Mouse (Mus musculus) embryonic facial prominence, embryonic 12.5 days (tissue): Measurements from ENCODE around the gene Mgp. TPM values are rescaled to one million over a fixed set of nuclear protein-coding genes. Genes with fewer than 3 reads are reported as not detected.
A peak's percentile ranks its signal among the peaks of the same experiment; 100 is the strongest.

ENCODE experiments used
- ATAC-seq: fragments of 200-750 bp; cut with Nextera tagmentation; 2 replicates; pipeline ENCODE4 v1.8.0; 2017; ENCODE audit not compliant: insufficient number of reproducible peaks, insufficient read depth, low FRiP score, low TSS enrichment
- H3K27ac ChIP-seq: fragments of 300-500 bp; sonication (generic); 2 replicates; pipeline ENCODE4 v1.5.1; 2016; ENCODE audit warnings: mild to moderate bottlenecking
- H3K27me3 ChIP-seq: fragments of 300-500 bp; sonication (generic); 2 replicates; pipeline ENCODE4 v1.6.1; 2016; ENCODE audit warnings: mild to moderate bottlenecking, moderate library complexity
- H3K36me3 ChIP-seq: fragments of 300-500 bp; sonication (generic); 2 replicates; pipeline ENCODE4 v1.6.1; 2016; ENCODE audit warnings: mild to moderate bottlenecking
- H3K4me1 ChIP-seq: fragments of 300-500 bp; sonication (generic); 2 replicates; pipeline ENCODE4 v1.6.1; 2016
- H3K4me2 ChIP-seq: fragments of 300-500 bp; sonication (generic); replicated peaks from 2 replicates; pipeline ENCODE4 v1.6.1; 2016; ENCODE audit warnings: mild to moderate bottlenecking, moderate library complexity
- H3K4me3 ChIP-seq: fragments of 300-500 bp; sonication (generic); 2 replicates; pipeline ENCODE4 v1.5.1; 2016; ENCODE audit warnings: mild to moderate bottlenecking
- H3K9ac ChIP-seq: fragments of 300-500 bp; sonication (generic); 2 replicates; pipeline ENCODE4 v1.6.1; 2016; ENCODE audit warnings: mild to moderate bottlenecking, moderate library complexity
- H3K9me3 ChIP-seq: fragments of 300-500 bp; sonication (generic); 2 replicates; pipeline ENCODE4 v1.6.1; 2016; ENCODE audit warnings: mild to moderate bottlenecking, moderate library complexity
- WGBS: fragments of 180-500 bp; shearing (Covaris S2); methylation state at CpG from one replicate; pipeline ENCODE4 v1.1.7; 2016; 5-methylcytosine and 5-hydroxymethylcytosine counted together
- polyA plus RNA-seq: library from polyadenylated mRNA; unstranded; fragments of >200 nt; fragmentation: Nextera tagmentation; extraction: Ambion mirVana; gene quantifications from 2 replicates; pipeline ENCODE4 v1.2.1, GENCODE M21; 2016

Gene Mgp
- polyA plus RNA-seq, 1 experiment from 2014 or later: 42.9 TPM

- Histone ChIP-seq H3K36me3 (no peaks in the 10 kb centered on the region), H3K4me2 (no peak overlapping the region), H3K27ac (no peak overlapping the region), H3K4me1 (peaks cover 8% of the 10 kb centered on the region), H3K4me3 (no peak overlapping the region), H3K9me3 (no peaks in the 10 kb centered on the region), H3K27me3 (no peaks in the 10 kb centered on the region), H3K9ac (no peak overlapping the region)
- no peak for ATAC-seq
- WGBS: 89% methylated on average over 8 of the region's 8 CpGs
These were observed 27.2 kb downstream of the Mgp start for GRCm38 (mm10) chr6:136848399-136848798.

- H3K4me2 ChIP-seq: no peak overlapping the region
- no peak overlapping the region for H3K4me3 ChIP-seq
- no peaks in the 10 kb centered on the region for H3K36me3 ChIP-seq
- no peak overlapping the region for H3K9ac ChIP-seq
- ATAC-seq: no peak
- H3K9me3 ChIP-seq: no peaks in the 10 kb centered on the region
- WGBS: 39% methylated on average over 2 of the region's 2 CpGs
- no peak overlapping the region for H3K27ac ChIP-seq
- no peaks in the 10 kb centered on the region for H3K27me3 ChIP-seq
- H3K4me1 ChIP-seq: peaks cover 4% of the 10 kb centered on the region
These were observed 27.8 kb downstream of the Mgp start for GRCm38 (mm10) chr6:136847790-136848189.

- Histone ChIP-seq H3K9me3 (no peaks in the 10 kb centered on the region), H3K27ac (no peak overlapping the region), H3K27me3 (no peaks in the 10 kb centered on the region), H3K4me3 (no peak overlapping the region), H3K36me3 (no peaks in the 10 kb centered on the region), H3K4me2 (no peak overlapping the region), H3K4me1 (no peaks in the 10 kb centered on the region), H3K9ac (no peak overlapping the region)
- no peak for ATAC-seq
- 97% methylated on average over 3 of the region's 3 CpGs for WGBS
These were observed 28.4 kb downstream of the Mgp start for GRCm38 (mm10) chr6:136847267-136847666.

- no peak for ATAC-seq
- Histone ChIP-seq H3K9ac (no peak overlapping the region), H3K27me3 (no peaks in the 10 kb centered on the region), H3K27ac (no peak overlapping the region), H3K36me3 (no peaks in the 10 kb centered on the region), H3K4me1 (no peaks in the 10 kb centered on the region), H3K9me3 (no peaks in the 10 kb centered on the region), H3K4me2 (no peak overlapping the region), H3K4me3 (no peak overlapping the region)
- 60% methylated on average over 5 of the region's 5 CpGs for WGBS
These were observed 29.7 kb downstream of the Mgp start for GRCm38 (mm10) chr6:136845706-136846480.

DNA sequence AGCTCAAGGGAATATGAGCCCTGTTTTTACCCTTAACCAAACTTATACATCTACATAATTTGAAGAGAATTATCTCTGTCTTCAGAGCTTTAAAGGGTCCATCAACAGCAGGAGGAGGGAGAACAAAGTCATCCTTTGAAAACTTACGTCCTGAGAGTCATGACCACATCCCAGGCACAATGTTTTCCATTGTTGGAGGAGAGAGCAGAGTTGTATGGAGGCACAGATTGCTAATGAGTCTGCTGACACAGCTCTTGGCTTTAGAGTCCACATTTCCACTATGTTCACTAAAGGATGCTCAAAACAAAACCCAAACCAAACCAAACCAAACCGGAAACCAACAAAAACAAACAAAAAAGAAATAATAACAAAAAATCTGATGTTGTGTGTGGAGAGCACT is 30.7 kb downstream of the Mgp start:
- Histone ChIP-seq H3K4me3 (no peak overlapping the region), H3K4me1 (no peaks in the 10 kb centered on the region), H3K4me2 (no peak overlapping the region), H3K27me3 (no peaks in the 10 kb centered on the region), H3K27ac (no peak overlapping the region), H3K9me3 (no peaks in the 10 kb centered on the region), H3K36me3 (no peaks in the 10 kb centered on the region), H3K9ac (no peak overlapping the region)
- WGBS: 37% methylated on average over 2 of the region's 2 CpGs
- no peak for ATAC-seq

DNA sequence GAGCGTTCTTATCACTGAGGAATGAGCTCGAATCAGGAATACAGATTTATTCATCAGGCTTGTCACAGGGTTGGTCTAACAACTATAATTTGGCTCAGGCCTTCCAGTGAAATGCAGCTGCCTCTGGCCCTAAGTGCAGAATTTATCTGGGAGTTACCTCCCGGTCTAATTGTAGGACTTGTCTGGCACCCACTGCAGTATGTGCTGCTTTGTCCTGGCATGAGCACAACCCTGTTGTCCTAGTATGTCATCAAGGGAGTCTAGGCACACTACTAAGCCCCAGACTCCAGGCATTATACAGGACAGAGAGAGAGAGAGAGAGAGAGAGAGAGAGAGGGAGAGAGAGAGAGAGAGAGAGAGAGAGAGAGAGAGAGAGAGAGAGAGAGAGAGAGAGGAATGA is 38.3 kb downstream of the Mgp start:
- H3K9ac ChIP-seq: no peak overlapping the region
- 77% methylated on average over 3 of the region's 3 CpGs for WGBS
- no peak overlapping the region for H3K4me2 ChIP-seq
- no peaks in the 10 kb centered on the region for H3K9me3 ChIP-seq
- no peaks in the 10 kb centered on the region for H3K4me1 ChIP-seq
- no peak for ATAC-seq
- H3K27me3 ChIP-seq: no peaks in the 10 kb centered on the region
- H3K4me3 ChIP-seq: no peak overlapping the region
- no peaks in the 10 kb centered on the region for H3K36me3 ChIP-seq
- H3K27ac ChIP-seq: no peak overlapping the region

- Histone ChIP-seq H3K27ac (no peak within 1 kb of the TSS), H3K9me3 (no peaks in the 10 kb centered on the region), H3K4me1 (no peaks in the 10 kb centered on the region), H3K4me3 (no peak within 1 kb of the TSS), H3K4me2 (no peak within 1 kb of the TSS), H3K27me3 (no peaks in the 10 kb centered on the region), H3K9ac (no peak within 1 kb of the TSS), H3K36me3 (no peaks in the 10 kb centered on the region)
- no peak for ATAC-seq
- 43% methylated on average over 4 of the region's 4 CpGs for WGBS
These were observed 40.3 kb downstream of the Mgp start, which contains the start of gene Smco3 for GRCm38 (mm10) chr6:136835352-136835751. Gene Smco3, minus strand, starts transcription at chr6:136835452.

GRCm38 (mm10) chr6:136831712-136832111 is 43.9 kb downstream of the Mgp start:
- H3K9me3 ChIP-seq: no peaks in the 10 kb centered on the region
- WGBS: 67% methylated on average over 5 of the region's 5 CpGs
- H3K36me3 ChIP-seq: no peaks in the 10 kb centered on the region
- no peak for ATAC-seq
- H3K4me2 ChIP-seq: no peak overlapping the region
- no peaks in the 10 kb centered on the region for H3K27me3 ChIP-seq
- 0 out of 2 replicates have a peak, but pooled peaks cover 4% of the 10 kb centered on the region for H3K4me1 ChIP-seq
- H3K4me3 ChIP-seq: no peak overlapping the region
- no peak overlapping the region for H3K27ac ChIP-seq
- H3K9ac ChIP-seq: no peak overlapping the region

DNA sequence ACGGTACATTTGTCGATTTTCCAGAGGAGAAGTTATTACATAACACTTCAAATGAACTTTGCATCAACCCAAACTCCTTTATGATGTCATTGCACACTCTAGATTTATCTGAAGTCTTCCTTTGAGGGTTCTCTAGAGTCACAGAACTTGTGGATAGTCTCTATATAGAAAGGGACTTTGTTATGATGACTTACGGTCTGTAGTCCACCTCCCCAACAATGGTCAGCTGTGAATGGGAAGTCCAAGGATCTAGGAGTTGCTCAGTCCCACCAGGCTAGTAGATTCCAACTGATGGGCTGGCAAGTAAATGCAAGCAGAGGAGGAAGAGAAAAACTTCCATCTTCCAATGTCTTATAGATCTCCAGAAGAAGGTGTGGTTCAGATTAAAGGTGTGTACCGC is 46.9 kb downstream of the Mgp start:
- Histone ChIP-seq H3K36me3 (peaks cover 15% of the 10 kb centered on the region), H3K4me3 (peak overlapping the region; percentile 87), H3K9me3 (no peaks in the 10 kb centered on the region), H3K4me2 (peak overlapping the region; percentile 51), H3K27me3 (no peaks in the 10 kb centered on the region), H3K9ac (peak overlapping the region; percentile 38), H3K4me1 (peaks cover 7% of the 10 kb centered on the region; the same call in 1 of the 2 replicates), H3K27ac (peak overlapping the region; percentile 79)
- no peak for ATAC-seq
- 34% methylated on average over 4 of the region's 4 CpGs for WGBS

DNA sequence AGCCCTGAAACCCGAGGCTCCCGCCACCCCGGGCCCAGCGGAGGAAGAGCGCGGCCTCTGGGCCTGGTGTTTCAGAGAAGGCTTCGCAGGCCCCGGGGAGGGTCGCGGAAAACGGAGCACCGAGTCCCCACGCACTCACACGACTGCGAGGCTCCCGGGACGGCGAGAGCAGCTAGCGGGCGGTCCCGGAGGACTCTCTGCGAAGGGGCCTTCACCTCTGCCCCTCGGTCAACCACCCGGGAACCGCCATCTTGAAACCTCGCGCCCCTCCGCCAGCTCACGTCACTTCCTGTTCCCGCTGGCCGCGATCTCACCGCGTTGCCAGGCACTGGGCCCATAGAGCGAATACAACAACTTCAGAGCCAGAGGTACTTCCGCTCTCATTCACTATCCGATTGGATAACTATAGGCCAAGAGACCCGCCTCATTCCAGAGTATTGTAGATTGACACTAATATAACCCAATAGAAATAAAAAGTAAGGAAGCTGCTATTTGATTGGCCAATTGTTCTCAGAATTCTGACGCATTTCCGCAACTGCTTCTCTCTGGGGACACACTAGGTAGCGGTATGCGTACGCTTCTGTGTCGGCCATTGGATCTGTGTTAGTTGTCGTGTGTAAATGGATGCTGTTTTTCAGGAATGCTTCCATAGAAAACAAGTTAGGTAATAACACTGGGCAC is 47.6 kb downstream of the Mgp start, which contains the start of gene Wbp11:
Gene Wbp11 (minus strand): TSS at position 353 of the 681 bp plus-strand sequence.
- H3K4me3 ChIP-seq: peak within 1 kb of the TSS; percentile 87
- WGBS: under 1% methylated on average over 45 of the region's 45 CpGs

DNA sequence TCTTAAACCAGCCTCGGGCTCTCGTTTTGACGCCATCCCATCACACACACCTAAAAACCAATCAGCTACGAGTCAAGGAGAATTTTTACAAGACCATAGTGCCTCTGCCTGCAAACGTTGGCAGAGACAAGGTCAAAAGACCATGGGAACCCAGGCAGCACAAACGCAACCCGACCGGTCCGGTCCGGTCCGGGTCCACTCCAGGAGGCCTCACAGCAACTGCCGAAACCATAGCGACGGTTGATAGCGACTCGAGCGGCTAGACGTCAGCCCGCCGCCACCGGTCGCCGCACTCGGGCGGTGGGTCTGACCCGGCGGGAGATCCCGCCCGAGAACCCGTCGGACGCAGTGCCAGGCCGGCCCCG is 48.1 kb downstream of the Mgp start, which contains the start of gene BC049715:
Gene BC049715 (plus strand): TSS at position 111 of the 365 bp plus-strand sequence.
- under 1% methylated on average over 34 of the region's 34 CpGs for WGBS
- peaks cover 22% of the 10 kb centered on the region for H3K36me3 ChIP-seq
- H3K9ac ChIP-seq: peak within 1 kb of the TSS; percentile 96
- no peaks in the 10 kb centered on the region for H3K9me3 ChIP-seq
- H3K4me2 ChIP-seq: peak within 1 kb of the TSS; percentile 65
- H3K27me3 ChIP-seq: no peaks in the 10 kb centered on the region
- peaks cover 7% of the 10 kb centered on the region; the same call in 1 of the 2 replicates for H3K4me1 ChIP-seq
- peak within 1 kb of the TSS; percentile 79 for H3K27ac ChIP-seq
- ATAC-seq: no peak
- H3K4me3 ChIP-seq: peak within 1 kb of the TSS; percentile 87

More for the DNA sequence above, 47.6 kb downstream of the Mgp start, which contains the start of gene Wbp11:
- peak within 1 kb of the TSS; percentile 79 for H3K27ac ChIP-seq
- peak within 1 kb of the TSS; percentile 96 for H3K9ac ChIP-seq
- H3K27me3 ChIP-seq: no peaks in the 10 kb centered on the region
- ATAC-seq: peak; percentile 100
- H3K4me2 ChIP-seq: peak within 1 kb of the TSS; percentile 65
- no peaks in the 10 kb centered on the region for H3K9me3 ChIP-seq
- H3K4me1 ChIP-seq: peaks cover 7% of the 10 kb centered on the region; the same call in 1 of the 2 replicates
- H3K36me3 ChIP-seq: peaks cover 16% of the 10 kb centered on the region

DNA sequence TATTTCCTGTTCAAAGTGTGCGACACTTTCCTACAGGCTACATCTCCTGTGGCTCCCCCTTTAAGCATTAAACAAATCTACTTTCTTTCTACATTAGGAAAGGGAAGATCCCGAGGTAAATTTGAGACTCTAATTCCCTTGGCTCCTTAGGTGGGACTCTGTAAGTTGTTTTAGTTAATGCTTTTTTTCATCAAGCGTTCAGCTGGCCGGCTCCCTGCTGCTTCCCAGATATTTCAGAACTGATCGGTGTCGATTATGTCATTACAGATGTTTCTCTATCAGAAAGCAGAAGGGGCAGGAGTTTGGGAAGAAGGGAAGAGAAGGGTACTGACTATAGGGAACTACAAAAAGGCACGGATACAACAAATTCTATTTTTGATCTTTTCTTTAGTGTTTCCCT is 48.5 kb downstream of the Mgp start:
- Histone ChIP-seq H3K9me3 (no peaks in the 10 kb centered on the region), H3K4me3 (peak overlapping the region; percentile 87), H3K27ac (no peak overlapping the region), H3K4me2 (peak overlapping the region; percentile 65), H3K9ac (peak overlapping the region; percentile 96), H3K27me3 (no peaks in the 10 kb centered on the region), H3K36me3 (peaks cover 25% of the 10 kb centered on the region), H3K4me1 (peaks cover 7% of the 10 kb centered on the region; the same call in 1 of the 2 replicates)
- 17% methylated on average over 7 of the region's 7 CpGs for WGBS
- no peak for ATAC-seq
